Mouse (Mus musculus) heart, postnatal 0 days (tissue): Measurements from ENCODE around the gene Gpr162. TPM values are rescaled to one million over a fixed set of nuclear protein-coding genes. Genes with fewer than 3 reads are reported as not detected.

Experiments used
- ATAC-seq: fragments of 200-750 bp; cut with Nextera tagmentation; 2 replicates; pipeline ENCODE4 v1.8.0; 2017; ENCODE audit warnings: low read depth, moderate number of reproducible peaks, moderate library complexity; ENCODE audit not compliant: insufficient read depth
- DNase-seq: peaks from one replicate; pipeline ENCODE4 v3.0.0-alpha.2; 2016; ENCODE audit warnings: low spot score
- H3K27ac ChIP-seq: fragments of 300-500 bp; sonication (generic); 2 replicates; pipeline ENCODE4 v1.5.1; 2014; ENCODE audit warnings: low read depth, mild to moderate bottlenecking
- H3K27me3 ChIP-seq: fragments of 300-500 bp; sonication (generic); 2 replicates; pipeline ENCODE4 v1.6.1; 2014; ENCODE audit warnings: low read length, mixed read lengths; ENCODE audit not compliant: control insufficient read depth, insufficient read depth
- H3K36me3 ChIP-seq: fragments of 300-500 bp; sonication (generic); replicated peaks from 2 replicates; pipeline ENCODE4 v1.6.1; 2014; ENCODE audit warnings: low read length, mixed read lengths; ENCODE audit not compliant: control insufficient read depth, insufficient read depth
- H3K4me1 ChIP-seq: fragments of 300-500 bp; sonication (generic); 2 replicates; pipeline ENCODE4 v1.6.1; 2014; ENCODE audit warnings: antibody characterized with exemption; ENCODE audit not compliant: control insufficient read depth, insufficient read depth
- H3K4me2 ChIP-seq: fragments of 300-500 bp; sonication (generic); 2 replicates; pipeline ENCODE4 v1.6.1; 2014; ENCODE audit warnings: low read depth, mild to moderate bottlenecking, low read length, moderate library complexity
- H3K4me3 ChIP-seq: fragments of 300-500 bp; sonication (generic); 2 replicates; pipeline ENCODE4 v1.5.1; 2014; ENCODE audit warnings: low read depth, low read length
- H3K9ac ChIP-seq: fragments of 300-500 bp; sonication (generic); replicated peaks from 2 replicates; pipeline ENCODE4 v1.6.1; 2014; ENCODE audit warnings: low read depth, low read length, mixed read lengths
- H3K9me3 ChIP-seq: fragments of 300-500 bp; sonication (generic); replicated peaks from 2 replicates; pipeline ENCODE4 v1.6.1; 2016; ENCODE audit warnings: low read length; ENCODE audit not compliant: control insufficient read depth
- CTCF ChIP-seq: IDR thresholded peaks from 2 replicates; pipeline ENCODE4 v1.5.1; 2016; ENCODE audit warnings: antibody characterized with exemption, control low read depth, low read depth
- EP300 ChIP-seq: IDR thresholded peaks from 2 replicates; pipeline ENCODE4 v1.6.1; 2016; ENCODE audit warnings: antibody characterized with exemption, low read depth
- WGBS: fragments of 180-500 bp; shearing (Covaris S2); extraction: QIAGEN DNeasy Blood & Tissue Kit; methylation state at CpG from one replicate; pipeline ENCODE4 v1.1.7; 2014; 5-methylcytosine and 5-hydroxymethylcytosine counted together
- polyA plus RNA-seq: library from polyadenylated mRNA; unstranded; fragments of >200 nt; fragmentation: Nextera tagmentation; extraction: Ambion mirVana; gene quantifications from 2 replicates; pipeline ENCODE4 v1.2.1, GENCODE M21; 2015
- total RNA-seq: library from RNA; depleted of rRNA; stranded (reverse); fragments of >200 nt; gene quantifications from 2 replicates; pipeline ENCODE4 v1.2.3, GENCODE M21; 2014; ENCODE audit warnings: low replicate concordance

Gpr162 gene
- total and polyA plus RNA-seq, 2 experiments from 2014 or later: 1.5 to 2.9 TPM

DNA sequence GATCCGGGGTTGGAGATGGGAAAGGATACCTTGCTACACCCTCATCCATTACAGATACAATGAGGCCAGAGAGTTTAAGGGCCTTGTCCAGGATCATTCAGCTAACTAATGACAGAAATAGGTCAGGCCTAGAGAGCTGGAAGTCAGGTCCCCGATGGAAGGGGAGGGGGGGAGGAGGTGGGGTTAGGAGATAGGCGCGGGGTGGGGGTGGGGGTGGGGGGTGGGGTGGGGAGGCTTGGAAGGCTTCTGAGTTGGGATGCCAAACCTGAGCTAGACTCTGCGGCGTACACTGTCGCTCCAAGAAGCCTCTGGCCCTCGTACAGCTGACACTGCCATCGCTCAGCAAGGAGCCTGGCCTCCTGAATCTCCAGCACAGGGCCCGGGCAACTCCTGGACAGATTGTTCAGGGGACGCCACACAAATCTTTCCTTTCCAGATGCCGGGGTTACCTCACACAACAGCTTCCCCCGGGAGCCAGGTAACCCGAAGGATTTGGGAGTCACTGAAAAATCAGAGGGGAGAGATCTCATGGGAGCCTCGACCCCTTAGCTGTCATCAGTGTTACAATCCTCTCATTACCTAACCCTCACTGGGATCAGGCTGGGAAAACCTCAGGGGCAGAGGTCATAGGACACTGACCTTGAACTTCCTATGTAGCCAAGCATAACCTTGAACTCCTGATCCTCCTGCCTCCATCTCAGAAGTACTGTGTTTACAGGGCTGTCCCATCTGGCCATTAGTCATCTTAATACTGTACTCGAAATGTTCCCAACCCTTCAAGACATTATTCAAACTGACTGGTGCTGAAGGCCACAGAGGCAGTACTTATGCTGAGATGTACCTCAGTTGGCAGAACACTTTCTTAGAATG, 41.4 kb upstream of the Gpr162 start:
- Histone ChIP-seq H3K9ac (peak overlapping the region; percentile 54; the same call in 1 of the 2 replicates), H3K27me3 (no peaks in the 10 kb centered on the region; the same call in 1 of the 2 replicates), H3K4me3 (peak overlapping the region; percentile 48), H3K9me3 (no peaks in the 10 kb centered on the region), H3K4me1 (peaks cover 14% of the 10 kb centered on the region), H3K27ac (peak overlapping the region; percentile 94), H3K4me2 (peak overlapping the region; percentile 66), H3K36me3 (no peaks in the 10 kb centered on the region)
- TF ChIP-seq EP300 (no peak), CTCF (no peak)
- no peak for DNase-seq
- ATAC-seq: no peak
- 44% methylated on average over 14 of the region's 16 CpGs for WGBS

DNA sequence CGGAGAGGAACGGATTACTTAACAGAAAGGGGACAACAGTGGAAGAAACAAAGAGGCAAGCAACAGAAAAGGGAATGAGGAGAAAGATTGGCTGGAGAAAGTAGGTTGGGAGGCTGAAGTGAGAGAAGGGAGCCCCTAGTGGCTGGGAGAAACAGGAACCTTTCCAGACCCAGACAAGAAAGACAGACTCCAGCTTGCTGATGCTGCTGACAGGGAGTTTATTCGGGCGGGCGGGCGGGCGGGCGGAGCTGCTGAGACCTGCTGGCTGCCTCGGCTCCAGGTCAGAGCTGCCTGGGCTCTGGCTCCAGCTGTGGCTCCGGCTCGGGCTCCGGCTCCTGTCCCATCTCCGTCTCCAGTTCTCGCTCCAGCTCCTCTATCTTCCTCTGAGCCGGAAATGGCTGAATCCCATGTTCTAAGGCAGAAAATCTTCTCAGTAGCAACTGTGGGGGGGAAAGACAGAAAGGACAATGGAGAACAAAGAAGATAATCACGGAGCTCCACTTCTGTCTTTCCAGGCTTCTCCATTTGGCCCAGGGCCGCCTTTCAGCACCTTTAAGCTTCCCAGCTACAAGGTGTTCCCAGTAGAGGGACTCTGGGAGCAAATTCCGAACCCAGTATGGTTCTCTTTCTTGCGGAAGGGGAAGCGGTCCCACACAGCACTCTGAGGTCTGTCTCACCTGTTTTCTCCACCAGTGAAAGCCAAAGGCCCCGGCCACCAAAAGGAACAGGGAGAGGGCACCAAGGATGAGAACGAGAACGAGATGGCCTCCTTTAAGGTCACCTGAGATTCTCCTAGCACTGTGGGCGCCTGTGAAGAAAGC, 40.6 kb upstream of the Gpr162 start:
- Histone ChIP-seq H3K27me3 (no peaks in the 10 kb centered on the region), H3K4me1 (peaks cover 9% of the 10 kb centered on the region), H3K4me2 (peak overlapping the region; percentile 66), H3K27ac (peak overlapping the region; percentile 94), H3K9me3 (no peaks in the 10 kb centered on the region), H3K9ac (peak overlapping the region; percentile 54), H3K36me3 (no peaks in the 10 kb centered on the region), H3K4me3 (peak overlapping the region; percentile 48)
- ATAC-seq (peak; percentile 80), DNase-seq (peak; percentile 92)
- 6% methylated on average over 24 of the region's 24 CpGs for WGBS
- TF ChIP-seq EP300 (no peak), CTCF (peak; percentile 66)

DNA sequence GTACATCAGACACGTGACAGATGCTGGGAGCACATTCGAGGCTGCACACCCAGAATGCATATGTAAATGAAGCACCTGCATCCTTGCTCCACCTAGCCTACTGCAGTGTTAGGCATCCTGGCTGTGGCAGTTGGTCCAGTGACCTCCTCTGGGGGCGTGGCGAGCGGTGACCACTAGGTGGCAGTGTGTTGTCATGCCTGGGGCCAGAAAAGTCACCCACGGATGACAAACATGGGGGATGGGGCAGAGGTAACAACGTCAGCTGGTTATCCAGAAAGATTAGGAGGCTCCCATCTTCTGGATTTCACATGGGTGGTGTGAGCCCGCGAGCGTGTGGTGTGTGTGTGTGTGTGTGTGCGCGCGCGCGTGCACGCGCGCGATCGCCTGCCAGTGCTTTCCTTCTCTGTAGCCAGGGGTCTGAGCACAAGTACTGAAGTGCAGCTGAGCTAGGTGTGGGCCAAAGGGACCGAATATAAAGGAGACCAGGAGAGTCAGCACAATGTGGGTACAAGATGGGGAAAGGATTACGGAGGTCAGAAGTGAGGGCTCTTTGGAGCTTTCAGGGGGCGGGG, 39.9 kb upstream of the Gpr162 start:
- peak overlapping the region; percentile 54; the same call in 1 of the 2 replicates for H3K9ac ChIP-seq
- peak overlapping the region; percentile 66 for H3K4me2 ChIP-seq
- H3K27me3 ChIP-seq: no peaks in the 10 kb centered on the region
- peak overlapping the region; percentile 94 for H3K27ac ChIP-seq
- TF ChIP-seq EP300: no peak
- peak; percentile 99 for TF ChIP-seq CTCF
- under 1% methylated on average over 23 of the region's 23 CpGs for WGBS
- H3K36me3 ChIP-seq: no peaks in the 10 kb centered on the region
- ATAC-seq (peak; percentile 85), DNase-seq (peak; percentile 94)
- peak overlapping the region; percentile 48 for H3K4me3 ChIP-seq
- peaks cover 9% of the 10 kb centered on the region for H3K4me1 ChIP-seq
- no peaks in the 10 kb centered on the region for H3K9me3 ChIP-seq

DNA sequence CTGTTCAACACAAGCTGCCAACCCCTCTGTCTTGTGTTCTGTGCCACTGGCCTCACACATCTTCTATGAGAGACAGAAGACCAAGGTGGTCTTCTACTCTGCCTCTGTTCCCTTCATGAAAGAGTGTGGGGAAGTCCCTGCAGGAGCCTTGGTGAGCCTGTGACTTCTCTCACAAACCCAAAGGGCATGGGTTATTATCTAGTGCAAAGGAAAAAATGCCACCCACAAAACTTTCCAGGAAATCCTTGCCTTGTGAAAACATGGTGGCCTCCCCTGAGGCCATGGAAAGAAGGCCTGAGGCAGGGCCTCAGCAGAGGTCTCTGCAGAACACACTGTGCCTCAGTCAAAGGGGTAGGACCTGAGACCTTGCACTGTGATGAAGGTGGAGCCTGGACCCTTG, 38.1 kb upstream of the Gpr162 start:
- Histone ChIP-seq H3K27me3 (no peaks in the 10 kb centered on the region), H3K4me1 (peaks cover 9% of the 10 kb centered on the region), H3K27ac (no peak overlapping the region; the same call in 1 of the 2 replicates), H3K9ac (no peak overlapping the region), H3K36me3 (no peaks in the 10 kb centered on the region), H3K4me3 (no peak overlapping the region), H3K9me3 (no peaks in the 10 kb centered on the region), H3K4me2 (no peak overlapping the region)
- no peak for DNase-seq
- no peak for ATAC-seq
- TF ChIP-seq CTCF: no peak
- no peak for TF ChIP-seq EP300

DNA sequence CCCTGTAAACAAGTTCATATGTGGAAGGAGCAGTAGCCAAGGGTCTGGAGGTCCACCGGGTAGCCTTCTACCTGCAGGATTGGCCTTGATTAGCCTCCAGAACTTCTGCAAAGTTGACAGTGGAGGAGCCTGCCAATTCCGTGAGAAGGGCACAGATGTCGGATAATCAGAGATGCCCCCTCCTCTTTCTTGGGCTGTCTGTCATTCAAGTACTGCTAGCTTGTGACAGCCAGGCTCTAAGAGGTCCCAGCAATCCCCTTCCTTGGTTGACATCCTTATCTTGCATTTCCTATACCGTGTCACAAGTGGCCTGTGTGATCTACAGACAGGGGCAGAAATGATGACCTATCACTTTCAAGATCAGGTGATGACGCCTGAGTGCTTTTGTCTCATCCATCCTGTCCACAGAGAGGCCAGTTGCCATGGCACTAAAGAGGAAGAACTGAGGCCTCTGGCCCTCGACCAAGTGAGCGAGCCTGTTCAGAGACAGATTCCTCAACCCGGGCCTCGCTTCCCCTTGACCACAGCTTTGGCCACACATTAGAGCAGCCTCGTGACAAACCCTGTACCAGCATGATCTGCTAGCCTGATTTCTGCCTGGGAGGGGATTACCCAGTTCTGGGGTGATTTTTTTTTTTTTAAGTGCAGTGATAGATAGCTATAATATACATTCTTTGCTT, 37.2 kb upstream of the Gpr162 start:
- Histone ChIP-seq H3K27me3 (no peaks in the 10 kb centered on the region), H3K4me3 (no peak overlapping the region), H3K36me3 (no peaks in the 10 kb centered on the region), H3K9me3 (no peaks in the 10 kb centered on the region), H3K9ac (no peak overlapping the region), H3K27ac (peak overlapping the region; percentile 18; the same call in 1 of the 2 replicates), H3K4me1 (peaks cover 9% of the 10 kb centered on the region), H3K4me2 (no peak overlapping the region)
- 29% methylated on average over 10 of the region's 10 CpGs for WGBS
- TF ChIP-seq CTCF: no peak
- no peak for TF ChIP-seq EP300
- ATAC-seq: no peak
- no peak for DNase-seq
